Mouse (Mus musculus) cerebellum, adult 2 months (tissue): ENCODE results near the gene Fitm1.

Source experiments
- CTCF ChIP-seq: fragments of 200-500 bp; IDR thresholded peaks from 2 replicates; pipeline ENCODE4 v1.5.1; 2011; ENCODE audit warnings: low read depth, mild to moderate bottlenecking, control low read depth, low read length, moderate library complexity, borderline replicate concordance; ENCODE audit not compliant: insufficient read depth
- POLR2A ChIP-seq: fragments of 200-500 bp; IDR thresholded peaks from 2 replicates; pipeline ENCODE4 v1.6.1; 2011; ENCODE audit warnings: low read length, control low read depth, borderline replicate concordance; ENCODE audit not compliant: insufficient read depth

DNA sequence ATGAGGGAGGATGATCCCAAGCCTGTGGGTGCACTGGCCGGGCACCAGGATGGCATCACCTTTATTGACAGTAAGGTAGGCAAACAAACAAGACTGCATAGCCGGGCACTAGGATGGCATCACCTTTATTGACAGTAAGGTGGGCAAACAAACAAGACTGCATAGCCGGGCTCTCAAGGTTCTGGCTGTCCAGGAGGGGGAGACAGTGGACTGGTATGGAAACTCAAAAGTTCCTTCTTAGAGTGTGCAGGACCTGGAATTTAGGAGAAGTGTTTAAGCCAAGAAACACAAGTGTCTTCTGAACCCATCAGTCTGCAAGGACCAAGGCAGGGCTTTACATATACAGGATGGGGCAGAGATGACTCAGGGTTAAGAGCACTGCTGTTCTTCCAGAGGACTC lies 9.7 kb upstream of the Fitm1 start:
- no peak for TF ChIP-seq CTCF
- TF ChIP-seq POLR2A = no peak
